Mouse (Mus musculus) heart, adult 11 months (tissue): ENCODE data around the gene Mob1a.
A peak's percentile ranks its signal among the peaks of the same experiment; 100 is the strongest.

Experiments used
- DNase-seq: peaks from one replicate; pipeline ENCODE4 v3.0.0; 2022

Mob1a gene

DNA sequence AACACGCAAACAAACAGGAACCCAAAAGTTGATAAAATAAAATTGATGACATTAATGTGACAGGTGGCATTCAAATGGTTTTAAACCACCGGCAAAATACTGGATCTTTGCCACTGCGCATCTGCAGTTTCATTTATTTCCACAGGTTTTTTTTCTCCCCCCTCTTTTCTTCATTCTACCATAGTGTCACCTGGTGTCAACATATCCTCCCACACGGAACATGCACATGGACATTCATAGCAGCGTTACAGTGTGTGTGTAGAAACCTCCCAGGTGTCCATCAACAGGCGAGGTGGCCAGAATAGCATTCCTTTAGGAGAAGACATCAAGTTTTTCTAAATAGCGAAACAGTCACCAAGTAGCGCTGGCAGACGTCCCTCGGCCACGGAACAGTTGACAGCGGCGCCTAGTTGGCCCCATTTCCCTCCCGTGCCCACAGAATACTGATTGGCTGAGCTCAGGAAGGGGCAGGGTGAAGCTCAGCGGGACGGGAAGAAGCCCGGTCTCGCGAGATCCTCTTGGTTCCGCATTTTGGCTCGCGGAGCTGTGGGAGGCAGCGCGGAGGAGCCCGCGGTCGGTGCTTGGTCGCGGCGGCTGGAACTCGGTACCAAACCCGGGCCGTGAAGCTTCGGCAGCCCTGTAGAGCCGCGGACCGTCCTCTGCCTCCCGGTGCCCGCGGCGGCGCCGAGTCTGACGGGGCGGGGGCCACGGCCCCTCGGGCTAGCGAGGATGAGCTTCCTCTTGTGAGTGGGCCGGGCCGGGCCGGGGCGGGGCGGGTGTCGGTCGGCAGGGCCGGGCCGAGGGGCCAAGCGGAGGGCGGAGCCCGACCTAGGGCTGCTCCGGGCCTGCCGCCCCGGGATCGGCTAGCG, at the start of gene Mob1a, which contains the start of gene Mthfd2:
Gene Mob1a (plus strand): TSS at position 492 of the 869 bp plus-strand sequence.
Gene Mthfd2 (minus strand): TSS at position 384 of the 869 bp plus-strand sequence.
- DNase-seq, result peak; percentile 100

DNA sequence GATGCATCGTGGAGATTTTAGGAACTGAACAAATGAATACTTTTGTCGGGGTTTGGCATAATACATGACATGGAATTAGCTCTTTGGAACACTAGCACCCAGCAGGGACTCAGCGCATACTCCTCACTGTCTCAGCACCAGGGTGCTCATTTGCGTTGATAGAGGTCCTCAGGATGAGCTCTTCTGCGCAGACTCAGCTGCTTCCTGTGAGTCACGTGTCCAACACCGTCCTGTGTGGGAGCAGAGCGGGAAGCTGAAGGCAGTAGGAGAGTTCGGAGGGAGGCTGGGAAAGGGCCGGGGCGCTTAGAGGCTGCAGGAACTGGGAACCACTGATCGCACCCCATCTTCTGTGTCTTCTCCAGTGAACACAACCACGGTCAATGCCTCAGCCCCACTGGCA, 48.7 kb upstream of the Mob1a start:
- no peak for DNase-seq

DNA sequence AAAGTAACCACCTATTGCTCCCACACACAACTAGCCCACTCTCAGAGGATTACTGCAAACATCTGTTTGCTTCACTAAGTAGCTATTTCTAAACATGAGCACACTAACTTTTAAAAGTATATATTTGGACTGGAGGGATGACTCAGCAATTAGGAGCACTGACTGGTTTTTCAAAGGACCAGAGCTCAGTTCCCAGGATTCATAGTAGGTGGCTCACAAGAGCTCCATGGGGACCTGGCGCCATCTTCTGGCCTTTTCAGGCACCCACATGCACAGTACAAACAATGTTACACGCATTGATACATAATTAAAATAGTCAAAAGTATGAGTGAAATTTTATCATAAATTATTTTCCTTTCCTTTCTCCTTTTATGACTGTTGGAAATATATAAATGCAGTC, 46.9 kb upstream of the Mob1a start:
- DNase-seq, result no peak

DNA sequence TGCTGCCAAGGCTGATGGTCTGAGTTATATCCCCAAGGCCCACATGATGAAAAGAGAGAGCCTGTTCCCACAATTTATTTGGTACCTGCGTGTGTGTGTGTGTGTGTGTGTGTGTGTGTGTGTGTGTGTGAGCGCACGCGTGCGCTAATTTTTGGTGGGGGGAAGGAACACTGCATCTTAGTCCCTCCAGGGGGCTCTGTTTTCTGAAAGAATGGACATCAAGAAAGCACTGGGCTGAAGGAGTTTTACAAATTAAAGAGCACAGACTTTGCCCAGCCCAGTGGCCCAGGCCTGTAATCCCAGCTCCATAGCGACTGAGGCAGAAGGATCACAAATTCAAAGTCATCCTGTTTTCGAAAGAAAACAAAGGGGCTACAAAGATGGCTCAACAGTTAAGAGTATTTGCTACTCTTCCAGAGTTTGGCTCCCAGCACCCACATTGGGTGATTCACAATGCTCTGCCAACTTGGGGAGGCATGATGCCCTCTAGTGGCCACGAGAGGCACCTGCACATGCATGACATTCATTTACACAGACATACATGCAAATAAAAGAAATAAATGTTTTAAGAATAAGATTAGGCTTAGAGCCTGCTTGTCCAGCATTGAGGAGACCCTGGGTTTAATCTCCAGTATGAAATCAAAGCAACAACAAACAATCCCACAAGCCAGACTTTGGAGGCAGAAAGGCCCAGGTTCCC, 45.4 kb upstream of the Mob1a start:
- no peak for DNase-seq

DNA sequence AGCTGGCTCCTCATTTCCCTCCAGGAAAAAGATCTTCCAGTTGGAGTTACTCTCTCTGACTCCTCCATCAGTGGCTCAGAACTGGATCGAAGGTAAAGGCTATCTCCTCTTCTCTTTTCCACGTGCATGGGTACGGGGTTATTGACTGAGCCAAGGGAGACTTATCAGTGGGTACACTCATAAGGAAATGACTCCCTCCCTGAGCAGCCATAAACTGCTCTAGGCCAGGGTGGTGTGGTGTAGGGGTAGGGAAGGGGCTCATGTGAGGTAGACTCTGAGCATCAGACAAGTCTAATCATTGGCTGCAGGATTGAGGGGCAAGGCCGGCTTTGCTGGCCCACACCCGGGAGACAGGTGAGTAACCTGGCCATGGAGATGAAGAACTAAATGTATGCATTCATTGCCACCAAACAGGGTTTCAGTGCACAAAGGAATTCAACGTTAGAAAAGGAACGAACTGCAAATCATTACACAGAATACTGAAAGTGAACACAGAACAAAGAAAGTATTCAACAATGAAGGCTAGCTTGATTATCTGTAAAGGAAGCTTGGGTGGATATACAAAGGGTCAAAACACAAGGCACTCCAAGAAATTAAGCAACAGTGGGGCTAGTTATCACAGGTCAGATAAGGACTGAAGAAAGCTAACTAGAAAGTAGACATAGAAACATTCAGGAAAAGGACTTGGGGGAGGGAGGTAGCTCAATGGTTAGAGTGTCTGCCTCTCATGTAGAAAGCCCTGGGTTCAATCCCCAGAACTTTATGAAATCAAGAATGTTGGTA, 25.2 kb upstream of the Mob1a start:
- DNase-seq, result no peak

DNA sequence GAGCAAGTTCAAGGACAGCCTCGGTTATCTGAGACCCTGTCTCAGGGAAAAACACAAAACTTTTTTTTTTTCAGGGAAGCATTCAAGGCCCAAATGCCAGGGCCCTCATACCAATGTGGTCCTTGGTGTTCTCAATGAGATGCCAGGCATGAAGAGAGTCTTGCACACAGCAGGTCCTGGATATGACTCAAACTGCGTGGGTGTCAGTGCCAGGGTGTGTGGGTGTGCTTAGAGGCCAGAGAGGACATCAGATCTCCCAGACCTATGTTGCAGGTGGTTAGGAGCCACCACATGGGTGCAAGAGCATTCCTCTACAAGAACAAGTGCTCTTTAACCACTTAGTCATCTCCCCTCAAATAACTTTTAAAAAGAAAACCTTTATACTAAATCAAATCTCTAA, 24.5 kb upstream of the Mob1a start:
- DNase-seq, result no peak

DNA sequence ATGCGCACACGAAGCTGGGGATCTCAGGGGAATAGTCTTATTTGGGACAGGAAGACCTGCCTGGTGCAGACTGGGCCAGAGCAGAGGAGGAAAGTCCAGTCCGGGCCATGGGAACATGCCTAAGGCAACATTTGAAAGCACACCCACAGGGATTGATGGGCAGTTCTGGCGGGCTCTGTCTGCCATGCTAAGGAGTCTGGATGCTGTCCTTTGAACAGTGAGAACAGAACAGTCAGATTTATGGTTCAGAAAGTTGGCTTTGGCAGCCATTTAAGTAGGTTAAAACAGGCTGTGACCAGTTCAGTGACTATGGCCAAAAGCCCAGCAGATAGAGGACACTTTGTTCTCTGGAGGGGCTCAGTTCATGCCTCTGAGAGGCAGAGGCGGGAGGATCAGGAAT, 23.6 kb upstream of the Mob1a start:
- DNase-seq, result peak; percentile 91

DNA sequence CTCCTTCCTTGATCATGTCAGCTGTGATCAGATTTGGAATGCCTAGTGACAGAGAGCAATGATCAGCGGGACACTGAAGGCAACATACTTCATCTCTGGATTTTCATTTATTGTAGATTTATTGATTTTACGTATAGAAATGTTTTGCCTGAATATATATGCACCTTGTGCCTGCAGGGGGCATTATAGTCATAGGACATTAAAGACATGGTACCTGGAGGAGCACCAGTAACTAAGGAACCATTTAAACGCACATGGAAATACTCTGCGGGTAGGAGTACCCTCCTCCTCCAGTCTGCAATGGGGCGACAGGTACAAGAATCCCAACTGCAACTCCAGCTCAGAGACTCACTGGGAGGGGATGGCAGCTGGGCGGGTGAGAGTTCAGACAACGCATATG, 16.8 kb upstream of the Mob1a start:
- no peak for DNase-seq

DNA sequence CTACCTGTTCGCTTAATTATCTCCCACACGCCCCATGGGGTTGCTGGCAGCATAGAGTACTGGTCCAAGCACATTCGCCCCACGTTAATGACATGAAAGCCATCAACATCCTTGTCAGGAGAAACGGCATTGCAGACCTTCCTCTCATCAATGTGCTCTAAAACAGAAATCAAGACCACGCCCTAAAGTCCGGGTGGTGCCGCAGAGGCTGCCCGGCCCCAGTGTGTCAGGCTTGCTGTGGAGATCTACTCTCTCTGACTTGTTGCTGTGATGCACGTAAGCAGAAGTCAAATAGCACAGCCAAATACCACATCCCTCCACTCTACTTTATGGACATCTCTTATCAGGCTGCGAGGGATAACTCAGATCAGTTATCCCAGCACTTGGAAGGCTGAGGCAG, 14.6 kb upstream of the Mob1a start:
- DNase-seq, result no peak

DNA sequence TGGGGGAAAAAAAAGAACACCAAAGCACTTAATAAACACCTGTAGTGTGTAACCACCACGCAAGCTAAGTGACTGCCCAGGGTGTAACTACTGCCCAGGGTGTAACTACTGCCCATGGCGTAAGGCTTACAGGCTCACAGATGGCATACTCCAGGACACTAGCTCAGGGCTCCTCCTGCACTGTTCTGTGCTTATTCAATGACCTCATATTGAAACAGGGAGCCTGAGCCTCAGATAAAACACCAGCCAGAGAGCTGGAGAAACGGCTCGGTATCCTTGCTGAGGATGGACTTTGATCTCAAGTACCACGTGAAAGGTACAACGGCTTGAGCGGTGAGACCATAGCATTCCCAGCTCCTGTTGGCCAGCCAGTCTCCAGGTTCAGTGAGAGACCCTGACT, 13.8 kb upstream of the Mob1a start:
- DNase-seq, result no peak

DNA sequence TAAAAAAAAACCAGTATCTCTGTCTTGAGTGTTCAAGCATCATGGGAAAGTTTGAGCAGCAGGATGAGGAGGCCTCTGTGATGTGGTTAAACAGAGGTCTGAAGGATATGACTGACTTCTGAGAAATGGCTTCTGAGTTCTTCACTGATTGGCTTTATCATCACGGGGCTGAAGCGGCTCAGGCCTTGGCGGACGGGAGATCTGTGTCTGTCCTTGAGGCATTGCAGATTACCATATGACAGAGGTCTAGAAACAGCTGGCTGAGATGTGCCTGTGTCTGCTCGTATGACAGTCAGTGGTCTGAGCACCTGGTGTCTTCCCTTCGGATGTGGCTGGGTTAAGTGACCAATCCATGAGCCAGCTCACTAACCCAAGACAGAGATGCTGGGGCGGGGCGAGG, 13.3 kb upstream of the Mob1a start:
- DNase-seq, result no peak

DNA sequence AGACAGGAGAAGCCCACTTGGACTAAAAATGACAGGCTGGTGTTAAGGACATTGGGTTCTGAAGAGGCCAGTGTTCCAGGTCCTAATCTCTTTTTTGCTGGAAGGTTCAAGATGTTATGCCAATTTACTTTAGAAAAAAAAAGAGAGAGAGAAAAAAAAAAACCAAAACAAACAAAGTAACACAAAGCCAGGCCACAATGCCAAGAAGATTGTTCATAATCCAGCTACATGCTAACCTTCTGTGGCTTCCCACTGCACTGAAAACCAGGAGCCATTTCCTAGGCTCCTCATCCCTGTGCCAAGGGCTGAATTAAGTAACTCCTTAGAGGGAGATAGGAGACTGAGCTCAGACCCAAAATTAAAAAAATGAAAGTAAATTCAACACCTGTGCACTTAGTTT, 10.5 kb upstream of the Mob1a start:
- no peak for DNase-seq

DNA sequence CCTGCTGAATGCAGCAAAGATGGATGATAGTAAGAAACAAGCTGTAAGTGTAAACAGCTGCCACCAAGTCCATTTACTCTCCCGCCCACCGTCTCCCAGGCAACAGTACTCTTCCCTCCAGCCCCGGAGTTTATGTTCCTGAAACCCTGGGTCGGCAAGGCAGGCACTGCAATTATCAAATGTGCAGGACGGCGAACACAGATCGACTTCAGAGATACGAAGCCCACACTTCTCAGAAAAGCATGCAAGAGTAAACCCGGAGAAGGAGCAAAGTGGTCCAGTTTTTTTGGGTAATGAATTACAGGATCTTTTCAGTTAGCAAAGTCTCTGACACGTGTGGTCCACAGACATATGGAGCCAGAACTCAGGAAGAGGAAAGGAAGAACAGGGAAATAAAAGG, 9.8 kb upstream of the Mob1a start:
- no peak for DNase-seq

DNA sequence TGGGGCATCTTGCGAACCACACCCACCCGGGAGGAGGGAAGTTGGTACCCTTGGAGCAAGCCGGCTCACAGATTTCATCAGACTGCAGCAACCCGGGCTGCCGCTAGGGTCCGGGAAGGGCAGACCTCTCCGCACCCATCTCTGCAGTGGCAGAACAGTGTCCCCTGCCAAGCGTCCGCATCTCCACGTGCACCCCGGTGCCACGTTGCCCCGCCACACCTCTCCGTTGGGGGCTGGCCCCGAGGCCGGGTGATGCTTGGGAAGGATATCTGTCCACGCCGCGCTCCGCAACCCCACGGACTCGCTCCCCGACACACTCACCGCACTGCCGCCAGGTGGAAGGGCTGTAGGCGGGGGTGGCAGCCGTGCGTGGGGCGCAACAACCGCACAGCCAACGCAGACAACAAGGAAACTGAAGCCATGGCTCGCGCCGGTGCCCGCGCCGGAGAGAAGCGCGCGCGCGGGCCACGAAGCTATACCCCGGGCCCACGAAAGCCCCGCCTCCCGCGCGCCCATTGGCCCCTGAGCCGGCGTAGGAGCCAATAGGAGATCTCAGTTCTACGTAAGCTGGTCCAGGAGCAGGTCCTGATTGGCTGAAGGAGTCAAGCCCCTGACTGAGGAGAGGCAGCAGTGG, 8.6 kb upstream of the Mob1a start:
- peak; percentile 100 for DNase-seq

DNA sequence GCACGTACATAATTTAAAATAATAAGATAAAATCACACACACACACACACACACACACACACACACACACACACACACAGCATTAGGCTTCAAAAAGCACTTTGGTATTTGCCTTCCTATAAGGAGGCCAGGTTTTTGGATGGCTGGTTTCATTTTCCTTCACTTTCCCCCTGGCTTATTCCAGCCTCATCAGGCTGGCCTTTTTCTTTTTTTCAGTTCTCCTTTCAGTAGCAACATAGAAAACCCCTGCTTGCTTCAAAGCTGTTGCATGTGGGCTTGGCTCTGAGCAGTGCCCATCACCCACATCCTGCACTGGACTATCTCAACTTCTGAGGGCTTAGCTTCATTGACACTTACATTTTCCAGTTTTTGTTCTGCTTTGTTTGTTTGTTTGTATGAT, 3.9 kb upstream of the Mob1a start:
- no peak for DNase-seq

DNA sequence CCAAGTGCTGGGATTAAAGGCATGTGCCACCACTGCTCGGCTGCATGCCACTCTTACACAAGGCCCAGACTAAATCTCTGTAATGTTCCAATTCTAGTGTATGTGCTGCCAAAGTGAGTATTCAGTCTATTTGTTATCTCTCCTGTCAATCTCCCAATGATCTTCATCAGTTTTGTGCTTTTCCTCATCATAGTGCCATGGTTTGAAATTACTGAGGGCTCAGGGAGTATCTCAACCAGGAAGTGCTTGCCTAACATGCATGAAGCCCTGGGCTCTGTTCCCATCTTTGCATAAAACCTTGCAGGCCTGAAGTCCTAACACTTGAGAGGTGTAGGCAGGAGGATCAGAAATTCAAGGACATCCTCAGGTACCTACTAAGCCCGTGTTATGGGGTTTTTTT, 3.0 kb upstream of the Mob1a start:
- DNase-seq, result no peak

DNA sequence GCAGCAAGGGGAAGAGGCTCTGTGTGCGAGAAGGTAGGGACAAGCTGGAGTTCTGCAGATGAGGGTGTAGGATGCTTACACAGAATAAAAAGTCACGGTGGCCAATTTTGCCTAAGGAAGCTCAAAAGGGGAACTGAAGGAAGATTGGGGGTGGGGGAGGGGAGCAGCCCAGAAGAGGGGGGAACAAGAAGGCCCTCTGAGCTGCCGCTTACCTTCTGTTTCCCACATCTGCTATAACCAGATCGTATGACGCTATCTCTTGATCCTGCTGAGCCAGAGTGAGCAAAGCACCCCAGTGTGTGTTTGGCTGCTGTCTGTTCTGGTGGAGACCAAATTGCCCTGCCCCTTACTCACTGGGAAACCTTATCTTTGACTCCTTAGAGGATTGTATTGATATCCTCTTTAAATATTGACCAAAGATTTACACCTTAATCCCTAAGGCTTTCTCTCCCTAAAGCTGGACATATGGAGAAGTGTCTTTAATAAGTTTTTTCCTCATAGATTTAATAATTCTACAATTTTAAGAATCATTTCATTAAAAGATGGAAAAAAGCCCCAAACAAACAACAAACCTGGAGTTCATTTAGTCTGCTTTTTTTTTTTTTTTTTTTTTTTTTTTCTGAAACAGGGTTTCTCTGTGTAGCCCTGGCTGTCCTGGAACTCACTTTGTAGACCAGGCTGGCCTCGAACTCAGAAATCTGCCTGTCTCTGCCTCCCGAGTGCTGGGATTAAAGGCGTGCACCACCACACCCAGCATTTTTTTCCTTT, 2.0 kb upstream of the Mob1a start:
- no peak for DNase-seq

DNA sequence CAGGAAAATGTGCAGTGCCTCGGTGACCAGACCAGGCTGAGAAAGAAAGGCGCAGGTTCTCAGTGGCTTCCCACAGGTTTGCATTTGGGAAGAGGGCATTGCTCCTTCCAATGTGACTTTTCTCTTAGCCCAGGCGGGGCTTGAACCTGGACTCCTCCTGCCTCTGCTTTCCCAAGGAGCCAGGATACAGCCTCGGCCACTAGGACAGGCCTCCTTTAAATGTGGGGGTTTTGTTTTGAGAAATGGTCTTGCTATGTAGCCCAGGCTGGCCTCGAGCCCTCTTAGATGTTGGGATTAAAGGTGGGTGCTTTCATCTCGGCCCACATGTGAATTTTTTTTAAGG, 549 bp downstream of the Mob1a start:
- DNase-seq, result no peak

DNA sequence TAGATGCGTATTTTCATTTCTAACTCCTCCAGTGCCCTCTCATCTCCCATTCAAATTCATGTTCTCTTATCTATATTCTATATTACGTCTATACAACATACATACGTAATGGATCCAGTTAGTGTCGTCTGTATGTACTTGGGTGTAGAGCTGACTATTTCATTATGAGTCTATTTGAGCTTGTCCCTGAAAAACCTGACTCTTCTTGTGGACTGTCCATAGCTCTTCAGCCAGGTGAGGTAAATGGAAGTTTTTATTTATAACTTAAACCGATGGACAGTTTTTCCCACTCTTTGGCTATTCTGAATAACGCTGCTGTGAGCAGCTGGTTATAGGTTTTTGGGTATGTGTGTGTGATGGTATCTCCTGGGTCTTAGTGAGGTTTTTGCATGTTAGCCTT, 945 bp downstream of the Mob1a start:
- no peak for DNase-seq

DNA sequence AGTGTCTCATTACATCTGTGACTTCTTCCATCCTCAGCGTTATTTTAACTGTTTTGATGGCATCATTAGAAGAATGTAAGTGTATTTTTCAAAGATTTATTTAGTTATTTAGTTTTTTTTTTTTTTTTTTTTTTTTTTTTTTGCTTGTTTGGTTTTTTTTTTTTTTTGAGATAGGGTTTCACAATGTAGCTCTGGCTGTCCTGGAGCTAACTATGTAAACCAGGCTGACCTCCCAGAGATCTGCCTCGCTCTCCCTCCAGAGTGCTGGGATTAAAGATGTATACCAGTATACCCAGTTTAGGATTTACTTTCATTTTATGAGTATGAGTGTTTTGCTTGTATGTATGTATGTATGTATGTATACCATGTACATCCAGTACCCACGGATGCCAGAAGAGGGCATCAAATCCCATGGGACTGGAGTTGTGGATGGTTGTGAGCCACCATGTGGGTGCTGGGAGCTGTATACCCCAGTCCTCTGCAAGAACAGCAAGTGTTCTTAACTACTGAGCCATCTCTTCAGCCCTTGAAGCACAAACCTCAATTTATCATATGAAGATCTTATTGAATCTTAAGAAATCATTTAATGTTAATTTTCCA, 1.9 kb downstream of the Mob1a start:
- no peak for DNase-seq

DNA sequence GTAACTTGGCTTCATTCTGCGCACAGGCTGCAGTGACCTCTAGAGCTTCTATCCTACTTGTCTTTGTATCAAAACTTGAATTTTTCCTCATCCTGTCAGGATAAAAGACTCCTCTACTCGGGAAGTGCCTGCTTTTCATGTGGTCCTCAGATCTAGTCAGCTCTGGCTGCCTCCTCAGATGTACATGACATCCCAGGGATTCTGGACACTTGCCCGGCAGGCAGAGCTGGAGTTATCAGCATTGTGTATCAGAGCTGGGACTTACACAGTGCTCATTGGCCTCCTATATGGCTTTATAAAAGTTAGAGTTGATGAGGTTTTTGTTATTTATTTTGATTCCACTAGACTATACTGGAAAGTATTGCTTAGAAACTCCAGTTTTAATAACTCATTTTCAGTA, 15.6 kb downstream of the Mob1a start:
- DNase-seq, result peak; percentile 50

DNA sequence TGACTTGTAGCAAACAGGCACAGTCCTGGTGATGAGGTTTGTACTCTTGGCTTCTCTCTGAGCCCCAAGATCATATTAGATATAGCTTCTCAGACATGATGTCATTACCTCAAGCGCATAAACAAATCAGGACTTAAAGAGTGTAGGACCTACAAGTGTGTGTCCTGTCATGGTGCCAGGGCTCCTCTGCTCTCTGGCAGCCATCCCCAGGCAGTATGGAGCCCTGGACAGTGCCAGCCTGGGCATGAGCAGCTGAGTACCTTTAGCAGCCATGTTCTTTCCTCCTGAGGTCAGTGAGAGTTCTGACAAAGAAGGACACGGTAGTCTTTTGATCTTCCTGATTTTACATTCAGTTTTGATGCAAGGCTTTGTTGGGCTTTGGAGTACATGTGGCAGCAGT, 17.1 kb downstream of the Mob1a start:
- peak; percentile 74 for DNase-seq
